Mouse (Mus musculus): ENCODE measurements around the gene Usp6nl. TPM values are rescaled to one million over a fixed set of nuclear protein-coding genes. Genes with fewer than 3 reads are reported as not detected.

Usp6nl gene
- polyA plus RNA-seq, 1 experiment from 2014 or later: 11.8 TPM

- H3K4me1 ChIP-seq (replicated peaks): peaks cover 8% of the 10 kb centered on the region; the same call in 1 of the 2 replicates
- no peak for ATAC-seq
- no peaks in the 10 kb centered on the region for H3K27me3 ChIP-seq (replicated peaks)
- H3K9ac ChIP-seq: no peak overlapping the region
- no peak overlapping the region for H3K27ac ChIP-seq
- H3K4me2 ChIP-seq (replicated peaks): no peak overlapping the region
- 79% methylated on average over 10 of the region's 10 CpGs for WGBS
- no peaks in the 10 kb centered on the region for H3K9me3 ChIP-seq
- H3K4me3 ChIP-seq (replicated peaks): no peak overlapping the region
- H3K36me3 ChIP-seq: no peaks in the 10 kb centered on the region
Observed at GRCm38 (mm10) chr2:6487566-6488488, 165.4 kb downstream of the Usp6nl start.

GRCm38 (mm10) chr2:6488489-6489056, 166.1 kb downstream of the Usp6nl start:
- WGBS: 88% methylated on average over 14 of the region's 14 CpGs
- Histone ChIP-seq H3K36me3 (no peaks in the 10 kb centered on the region), H3K4me1 (replicated peaks) (peaks cover 5% of the 10 kb centered on the region; the same call in 1 of the 2 replicates), H3K4me2 (replicated peaks) (no peak overlapping the region), H3K9me3 (no peaks in the 10 kb centered on the region), H3K27me3 (replicated peaks) (no peaks in the 10 kb centered on the region), H3K9ac (no peak overlapping the region), H3K4me3 (replicated peaks) (no peak overlapping the region), H3K27ac (no peak overlapping the region)
- no peak for ATAC-seq

DNA sequence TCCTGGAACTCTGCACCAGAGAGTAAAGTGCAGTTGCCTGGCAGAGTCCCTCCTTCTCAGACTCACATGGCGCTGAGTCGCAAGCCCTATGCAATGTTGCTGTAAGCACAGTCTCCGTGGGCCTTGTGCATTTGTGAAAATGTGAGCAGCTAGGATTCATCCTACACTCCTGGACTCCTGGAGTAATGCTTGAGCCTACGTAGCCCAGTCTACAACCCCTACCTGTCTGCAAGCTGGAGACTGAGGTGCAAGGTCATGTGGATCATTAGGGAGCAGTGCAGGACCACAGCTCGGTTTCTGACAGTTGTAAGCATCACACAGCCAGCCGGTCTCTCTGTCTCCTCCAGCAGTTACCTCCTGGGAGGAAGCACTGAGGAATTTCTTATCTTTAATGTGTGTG, 167.6 kb downstream of the Usp6nl start:
- Histone ChIP-seq H3K9me3 (no peaks in the 10 kb centered on the region), H3K4me2 (replicated peaks) (no peak overlapping the region), H3K36me3 (no peaks in the 10 kb centered on the region), H3K27me3 (replicated peaks) (no peaks in the 10 kb centered on the region), H3K9ac (no peak overlapping the region), H3K4me3 (replicated peaks) (no peak overlapping the region), H3K4me1 (replicated peaks) (no peaks in the 10 kb centered on the region), H3K27ac (no peak overlapping the region)
- 83% methylated on average over 6 of the region's 6 CpGs for WGBS
- no peak for ATAC-seq

GRCm38 (mm10) chr2:6490870-6491269, 168.4 kb downstream of the Usp6nl start:
- no peaks in the 10 kb centered on the region for H3K9me3 ChIP-seq
- H3K36me3 ChIP-seq: no peaks in the 10 kb centered on the region
- no peak overlapping the region for H3K9ac ChIP-seq
- H3K4me2 ChIP-seq (replicated peaks): no peak overlapping the region
- H3K4me1 ChIP-seq (replicated peaks): no peaks in the 10 kb centered on the region
- 76% methylated on average over 4 of the region's 4 CpGs for WGBS
- H3K4me3 ChIP-seq (replicated peaks): no peak overlapping the region
- no peak overlapping the region for H3K27ac ChIP-seq
- H3K27me3 ChIP-seq (replicated peaks): no peaks in the 10 kb centered on the region
- ATAC-seq: no peak

DNA sequence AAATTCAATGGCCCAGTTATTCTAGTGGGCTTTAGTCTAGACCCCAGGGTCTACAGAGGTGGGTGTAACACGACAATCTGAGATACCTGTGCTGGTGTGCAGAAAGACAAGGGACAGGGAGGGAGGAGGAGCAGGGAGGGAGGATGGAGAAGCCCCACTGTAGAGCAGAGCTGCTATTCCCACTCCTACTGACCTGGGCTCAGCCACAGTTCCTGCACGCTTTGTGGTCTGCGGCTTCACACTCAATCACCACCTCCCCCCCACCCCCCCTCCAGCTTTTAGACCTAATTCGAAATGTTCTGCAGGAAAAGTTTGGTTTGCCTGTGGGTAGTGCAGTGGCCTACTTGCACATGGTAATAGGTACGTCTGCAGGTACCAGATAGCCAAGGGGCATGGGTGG, 171.4 kb downstream of the Usp6nl start:
- ATAC-seq: no peak
- Histone ChIP-seq H3K4me3 (replicated peaks) (no peak overlapping the region), H3K4me1 (replicated peaks) (no peaks in the 10 kb centered on the region), H3K27me3 (replicated peaks) (no peaks in the 10 kb centered on the region), H3K36me3 (no peaks in the 10 kb centered on the region), H3K9ac (no peak overlapping the region), H3K4me2 (replicated peaks) (no peak overlapping the region), H3K27ac (no peak overlapping the region), H3K9me3 (no peaks in the 10 kb centered on the region)
- WGBS: 85% methylated on average over 5 of the region's 5 CpGs

Other genes starting within 250 kb of the Usp6nl start
- 27.3 and 27.7 TPM in 2 replicates for gene Proser2, start 192.5 kb upstream of the Usp6nl start, polyA plus RNA-seq (2015; fragmentation: Nextera tagmentation; extraction: Ambion mirVana)
- gene Echdc3, start 109.6 kb upstream of the Usp6nl start, polyA plus RNA-seq (2015; fragmentation: Nextera tagmentation; extraction: Ambion mirVana): 12.0 and 13.6 TPM in 2 replicates